Mouse (Mus musculus): ENCODE results near the gene Cstl1. TPM values are rescaled to one million over a fixed set of nuclear protein-coding genes. Genes with fewer than 3 reads are reported as not detected.

Gene Cstl1
- total and polyA plus RNA-seq, 2 experiments, result not detected

DNA sequence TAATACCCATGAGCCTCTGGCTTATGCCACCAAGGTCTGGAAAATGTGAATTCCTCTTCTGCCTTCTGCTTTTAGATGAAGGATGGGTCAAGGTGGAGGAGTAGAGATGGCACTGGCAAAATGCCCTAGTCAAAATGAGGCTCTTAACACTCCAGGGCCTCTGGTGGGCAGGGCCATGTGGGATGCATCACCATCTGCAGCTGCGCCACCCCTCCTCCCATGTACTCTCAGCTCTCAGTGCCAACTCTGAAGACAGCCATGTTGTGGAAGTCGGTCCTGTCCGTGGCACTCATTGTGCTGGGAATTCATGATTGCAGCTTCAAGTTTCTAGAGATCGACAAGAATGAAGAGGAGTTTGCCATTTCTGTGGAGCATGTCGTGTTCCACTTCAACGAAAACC, 39.0 kb downstream of the Cstl1 start, which contains the start of gene Cst12:
Gene Cst12 (plus strand): TSS at position 220 of the 400 bp plus-strand sequence.
- DNase-seq (ENCODE audit: extremely low read depth, low read depth, low spot score), result no peak
- H3K4me1 ChIP-seq (ENCODE audit: control insufficient read depth, insufficient read depth, low read length), result no peaks in the 10 kb centered on the region
- H3K36me3 ChIP-seq (ENCODE audit: control insufficient read depth, insufficient read depth, low read length), result no peaks in the 10 kb centered on the region
- TF ChIP-seq POLR2A (IDR thresholded peaks at IDR 0.05; ENCODE audit: extremely low read depth, insufficient read depth, low read length), result no peak
- no peak for TF ChIP-seq CTCF (IDR thresholded peaks at IDR 0.05; ENCODE audit: low read depth, low read length)
- H3K27ac ChIP-seq (replicated peaks; ENCODE audit: insufficient read depth, low read depth, low read length), result no peak within 1 kb of the TSS
- H3K4me3 ChIP-seq (ENCODE audit: insufficient read depth, low read depth, low read length), result no peak within 1 kb of the TSS
- WGBS, result 96% methylated on average over 6 of the region's 6 CpGs
- no peak within 1 kb of the TSS for H3K9ac ChIP-seq (ENCODE audit: low read depth, low read length)
- H3K27me3 ChIP-seq (ENCODE audit: control insufficient read depth, insufficient read depth, low read length), result no peaks in the 10 kb centered on the region
- H3K79me2 ChIP-seq (ENCODE audit: control insufficient read depth, insufficient read depth, low read length), result no peaks in the 10 kb centered on the region

DNA sequence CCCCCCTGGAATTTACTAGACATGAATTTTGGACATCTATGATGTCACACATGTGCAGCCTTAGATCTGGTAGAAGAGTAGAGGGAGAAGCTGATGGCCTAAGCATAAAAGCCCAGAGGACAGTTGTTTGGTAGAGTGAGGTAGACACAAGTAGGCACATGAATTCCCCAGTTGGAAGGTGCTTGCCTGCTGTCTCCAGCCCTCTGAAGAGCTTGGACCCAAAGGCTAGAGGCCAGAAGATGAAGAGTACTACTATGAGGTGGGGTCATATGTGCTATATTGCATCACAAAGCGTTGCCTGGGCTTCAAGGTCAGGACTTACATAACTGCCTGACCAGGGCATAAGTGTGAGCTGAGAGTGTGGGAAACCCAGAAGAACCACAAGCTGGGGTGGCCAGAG, 48.3 kb downstream of the Cstl1 start, which contains the start of gene Cst8:
Gene Cst8 (plus strand): TSS at position 301 of the 400 bp plus-strand sequence.
- no peaks in the 10 kb centered on the region for H3K4me1 ChIP-seq (ENCODE audit: control insufficient read depth, insufficient read depth, low read length)
- H3K9ac ChIP-seq (ENCODE audit: low read depth, low read length), result no peak within 1 kb of the TSS
- TF ChIP-seq CTCF (IDR thresholded peaks at IDR 0.05; ENCODE audit: low read depth, low read length) (no peak), POLR2A (IDR thresholded peaks at IDR 0.05; ENCODE audit: extremely low read depth, insufficient read depth, low read length) (no peak)
- no peak within 1 kb of the TSS for H3K27ac ChIP-seq (replicated peaks; ENCODE audit: insufficient read depth, low read depth, low read length)
- H3K79me2 ChIP-seq (ENCODE audit: control insufficient read depth, insufficient read depth, low read length), result no peaks in the 10 kb centered on the region
- WGBS, result 47% methylated on average over 1 of the region's 1 CpGs
- no peaks in the 10 kb centered on the region for H3K27me3 ChIP-seq (ENCODE audit: control insufficient read depth, insufficient read depth, low read length)
- peak; percentile 0 for DNase-seq (ENCODE audit: extremely low read depth, low read depth, low spot score)
- H3K36me3 ChIP-seq (ENCODE audit: control insufficient read depth, insufficient read depth, low read length), result no peaks in the 10 kb centered on the region
- no peak within 1 kb of the TSS for H3K4me3 ChIP-seq (ENCODE audit: insufficient read depth, low read depth, low read length)

DNA sequence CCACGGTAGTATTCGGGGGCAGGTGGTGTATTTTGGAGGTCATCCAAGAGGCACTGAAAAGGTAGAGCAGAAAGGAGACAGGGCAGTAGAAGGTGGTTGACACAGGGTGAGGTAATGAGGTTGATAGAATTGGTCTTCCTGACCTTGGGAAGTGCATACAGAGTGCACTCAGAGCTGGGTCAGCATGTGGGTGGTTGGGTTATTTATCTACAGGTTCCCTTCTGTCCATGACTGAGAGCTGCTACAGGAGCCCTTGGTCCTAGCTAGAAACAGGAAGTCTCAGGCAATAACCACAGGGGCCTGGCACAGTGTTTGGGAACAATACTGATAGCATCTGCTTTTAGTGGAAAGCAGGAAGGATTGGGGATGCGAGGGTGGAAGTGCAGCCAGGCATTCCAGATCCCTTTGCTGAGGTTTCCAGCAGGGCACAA, 51.3 kb downstream of the Cstl1 start:
- Histone ChIP-seq H3K27ac (replicated peaks; ENCODE audit: insufficient read depth, low read depth, low read length) (no peak overlapping the region), H3K4me3 (ENCODE audit: insufficient read depth, low read depth, low read length) (no peak overlapping the region)

More for the DNA sequence above, 51.3 kb downstream of the Cstl1 start:
- no peak for DNase-seq (ENCODE audit: extremely low read depth, low read depth, low spot score)
- H3K36me3 ChIP-seq (ENCODE audit: control insufficient read depth, insufficient read depth, low read length), result no peaks in the 10 kb centered on the region
- no peaks in the 10 kb centered on the region for H3K4me1 ChIP-seq (ENCODE audit: control insufficient read depth, insufficient read depth, low read length)
- 16% methylated on average over 3 of the region's 3 CpGs for WGBS
- H3K9ac ChIP-seq (ENCODE audit: low read depth, low read length), result no peak overlapping the region
- H3K27me3 ChIP-seq (ENCODE audit: control insufficient read depth, insufficient read depth, low read length), result no peaks in the 10 kb centered on the region
- no peak for TF ChIP-seq CTCF (IDR thresholded peaks at IDR 0.05; ENCODE audit: low read depth, low read length)
- no peak for TF ChIP-seq POLR2A (IDR thresholded peaks at IDR 0.05; ENCODE audit: extremely low read depth, insufficient read depth, low read length)
- H3K79me2 ChIP-seq (ENCODE audit: control insufficient read depth, insufficient read depth, low read length), result no peaks in the 10 kb centered on the region

Other genes starting within 250 kb of the Cstl1 start
- gene Nxt1, start 77.8 kb upstream of the Cstl1 start, total RNA-seq (2014; rRNA removed), result 10.3 and 13.0 TPM in 2 replicates
- gene Nxt1, start 77.8 kb upstream of the Cstl1 start, polyA plus RNA-seq (2012; rRNA removed), result 11.7 and 15.0 TPM in 2 replicates
- 49.8 and 52.2 TPM in 2 replicates for gene Gzf1, start 69.3 kb upstream of the Cstl1 start, total RNA-seq (2014; rRNA removed)
- 13.7 and 13.9 TPM in 2 replicates for gene Gzf1, start 69.3 kb upstream of the Cstl1 start, polyA plus RNA-seq (2012; rRNA removed)
- 1.7 TPM in 2 replicates for gene Napb, start 17.9 kb upstream of the Cstl1 start, total RNA-seq (2014; rRNA removed)
- gene Napb, start 17.9 kb upstream of the Cstl1 start, polyA plus RNA-seq (2012; rRNA removed), result 0.54 and 0.57 TPM in 2 replicates
- gene Cst11, start 21.1 kb downstream of the Cstl1 start, total RNA-seq (2014; rRNA removed), result not detected in 2 replicates
- not detected in 2 replicates for gene Cst11, start 21.1 kb downstream of the Cstl1 start, polyA plus RNA-seq (2012; rRNA removed)
- gene 8030411F24Rik, start 31.7 kb downstream of the Cstl1 start, total RNA-seq (2014; rRNA removed), result not detected in 2 replicates
- gene 8030411F24Rik, start 31.7 kb downstream of the Cstl1 start, polyA plus RNA-seq (2012; rRNA removed), result not detected in 2 replicates
- gene Cst12, start 39.0 kb downstream of the Cstl1 start, total RNA-seq (2014; rRNA removed), result not detected in 2 replicates
- gene Cst12, start 39.0 kb downstream of the Cstl1 start, polyA plus RNA-seq (2012; rRNA removed), result not detected in 2 replicates
- not detected in 2 replicates for gene Cst8, start 48.4 kb downstream of the Cstl1 start, total RNA-seq (2014; rRNA removed)
- gene Cst8, start 48.4 kb downstream of the Cstl1 start, polyA plus RNA-seq (2012; rRNA removed), result not detected in 2 replicates
- not detected in 2 replicates for gene Cst13, start 69.7 kb downstream of the Cstl1 start, total RNA-seq (2014; rRNA removed)
- gene Cst13, start 69.7 kb downstream of the Cstl1 start, polyA plus RNA-seq (2012; rRNA removed), result not detected in 2 replicates
- gene Cst9, start 84.8 kb downstream of the Cstl1 start, total RNA-seq (2014; rRNA removed), result not detected in 2 replicates
- not detected in 2 replicates for gene Cst9, start 84.8 kb downstream of the Cstl1 start, polyA plus RNA-seq (2012; rRNA removed)
- 0.20 TPM in 1 of 2 replicates, not detected in the other for gene 9230104L09Rik, start 114.7 kb downstream of the Cstl1 start, total RNA-seq (2014; rRNA removed)
- gene 9230104L09Rik, start 114.7 kb downstream of the Cstl1 start, polyA plus RNA-seq (2012; rRNA removed), result not detected in 2 replicates
- gene Cst3, start 125.3 kb downstream of the Cstl1 start, total RNA-seq (2014; rRNA removed), result 251 and 282 TPM in 2 replicates
- 436 and 441 TPM in 2 replicates for gene Cst3, start 125.3 kb downstream of the Cstl1 start, polyA plus RNA-seq (2012; rRNA removed)